Mouse (Mus musculus) MEL (cell line): ENCODE measurements at regions not wholly inside any gene's neighbourhood (a gene's known extent, or its start where the extent isn't known, plus 50 kb on each side); places are given as distances from the start of the nearest gene placed in this dataset.

ENCODE experiments used
- CHD2 ChIP-seq: IDR thresholded peaks from 2 replicates; pipeline ENCODE4 v1.6.1; 2011; ENCODE audit warnings: low read length, improper control_type of control experiment
- CTCF ChIP-seq, 3 experiments: IDR thresholded peaks in 2 of 3; conservative IDR thresholded peaks in 1 of 3; 2 replicates each; pipeline ENCODE4 v1.5.1; 2011 to 2012; ENCODE audit warnings: low read length in 3 of 3, low read depth in 2 of 3, mild to moderate bottlenecking in 2 of 3, improper control_type of control experiment in 1 of 3, inconsistent platforms in 1 of 3, mixed read lengths in 1 of 3, moderate library complexity in 1 of 3; ENCODE audit not compliant: control insufficient read depth in 1 of 3, insufficient read depth in 1 of 3, poor library complexity in 1 of 3, severe bottlenecking in 1 of 3
- GATA1 ChIP-seq: IDR thresholded peaks from 2 replicates; pipeline ENCODE4 v1.6.1; 2011; ENCODE audit warnings: low read depth, low read length, improper control_type of control experiment
- HCFC1 ChIP-seq: IDR thresholded peaks from 2 replicates; pipeline ENCODE4 v1.6.1; 2012; ENCODE audit warnings: low read depth, mild to moderate bottlenecking, inconsistent platforms, low read length, improper control_type of control experiment, moderate library complexity
- TAL1 ChIP-seq: IDR thresholded peaks from 2 replicates; pipeline ENCODE4 v1.6.1; 2012; ENCODE audit warnings: mild to moderate bottlenecking, inconsistent platforms, low read length, moderate library complexity, mixed read lengths

- no peak for TF ChIP-seq CHD2
- no peak for TF ChIP-seq HCFC1
- no peak for TF ChIP-seq CTCF (IDR thresholded peaks at IDR 0.05 in 2 of 3, conservative IDR thresholded peaks at IDR 0.05 in 1 of 3; ENCODE audit: control insufficient read depth in 1 of 3, insufficient read depth in 1 of 3, low read depth in 2 of 3, low read length in 3 of 3, poor library complexity in 1 of 3, severe bottlenecking in 1 of 3)
- no peak for TF ChIP-seq TAL1
- no peak for TF ChIP-seq GATA1
Observed at GRCm38 (mm10) chr8:49696709-49697108, 853.0 kb upstream of the Tenm3 start.
